Mouse (Mus musculus) T-helper 2 cell (primary cell): ENCODE measurements around the gene Ncaph2.

Experiments used
- in situ Hi-C: fragments of 300-600 bp; cut with MboI, MseI; formaldehyde crosslinking; loops from one replicate; pipeline ENCODE4 v1.15.1; 2025; ENCODE audit warnings: high pct_unique_total_duplicates

Ncaph2 gene

DNA sequence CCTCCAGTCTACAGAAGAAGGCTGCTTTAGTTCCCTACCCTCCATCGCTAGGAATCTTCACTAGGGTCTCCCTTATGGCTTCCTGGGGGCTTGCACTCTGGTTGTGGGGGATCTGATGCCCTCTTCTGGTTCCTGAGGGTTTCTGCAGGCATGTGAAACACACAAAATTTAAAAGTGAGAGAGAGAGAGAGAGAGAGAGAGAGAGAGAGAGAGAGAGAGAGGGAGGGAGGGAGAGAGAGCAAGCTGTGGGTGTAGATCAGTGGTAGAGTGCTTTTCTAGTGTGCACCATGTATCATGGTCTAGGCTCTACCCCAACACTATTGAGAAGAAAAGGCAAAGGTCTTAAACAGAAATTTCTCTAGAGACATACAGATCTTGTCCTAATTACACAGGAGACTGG is 13.8 kb upstream of the Ncaph2 start:
- in situ Hi-C loops, result loop anchor here (5.0 kb wide), 1 partner anchor 41 kb away; the partner anchor contains the start of gene Klhdc7b

DNA sequence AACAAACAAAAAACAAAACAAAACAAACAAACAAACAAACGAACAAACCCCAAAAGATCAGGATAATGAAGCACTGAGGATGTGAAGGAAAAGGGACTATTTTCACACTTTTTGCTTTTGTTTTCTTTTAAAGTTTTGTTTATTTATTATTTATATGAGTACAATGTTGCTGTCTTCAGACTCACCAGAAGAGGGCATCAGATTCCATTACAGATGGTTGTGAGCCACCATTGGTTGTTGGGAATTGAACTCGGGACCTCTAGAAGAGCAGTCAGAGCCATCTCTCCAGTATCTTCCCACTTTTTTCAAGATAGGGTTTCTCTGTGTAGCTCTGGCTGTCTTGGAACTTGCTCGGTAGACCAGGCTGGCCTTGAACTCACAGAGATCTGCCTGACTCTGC is 12.2 kb upstream of the Ncaph2 start:
- in situ Hi-C loops, result loop anchor here (5.0 kb wide), 1 partner anchor 39 kb away; the partner anchor contains the start of gene Klhdc7b

GRCm38 (mm10) chr15:89350447-89350846 is 5.1 kb upstream of the Ncaph2 start:
- in situ Hi-C loops, result loop anchor here (10.0 to 25.0 kb wide), 2 partner anchors 486 to 613 kb away; partner anchors contain the start of genes Brd1 and Pim3

GRCm38 (mm10) chr15:89351302-89351701 is 4.2 kb upstream of the Ncaph2 start:
- in situ Hi-C loops, result loop anchor here (10.0 to 25.0 kb wide), 2 partner anchors 487 to 614 kb away; partner anchors contain the start of genes Brd1 and Pim3

GRCm38 (mm10) chr15:89352054-89352453 is 3.5 kb upstream of the Ncaph2 start:
- in situ Hi-C loops, result loop anchor here (10.0 to 25.0 kb wide), 2 partner anchors 487 to 615 kb away; partner anchors contain the start of genes Brd1 and Pim3

DNA sequence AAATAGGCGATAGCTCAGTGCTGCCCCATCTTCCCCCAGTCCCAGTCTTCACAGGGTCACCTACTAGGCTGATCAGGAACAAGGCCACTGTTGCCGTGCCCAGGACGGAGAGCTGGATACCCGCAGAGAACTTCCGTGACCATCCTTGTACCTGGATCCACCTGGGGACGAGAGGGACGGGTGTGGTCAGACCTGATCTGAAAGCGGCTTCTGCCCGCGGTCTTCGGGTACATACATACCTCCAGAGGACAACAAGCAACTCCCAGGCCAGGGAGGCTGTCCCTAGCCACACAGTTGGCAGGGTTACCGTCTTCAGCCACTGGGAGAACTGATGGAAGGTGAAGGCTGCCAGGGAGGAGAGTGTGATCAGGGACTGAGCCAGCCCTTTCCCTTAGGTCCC is 2.7 kb upstream of the Ncaph2 start:
- in situ Hi-C loops, result loop anchor here (10.0 to 25.0 kb wide), 2 partner anchors 488 to 615 kb away; partner anchors contain the start of genes Brd1 and Pim3

DNA sequence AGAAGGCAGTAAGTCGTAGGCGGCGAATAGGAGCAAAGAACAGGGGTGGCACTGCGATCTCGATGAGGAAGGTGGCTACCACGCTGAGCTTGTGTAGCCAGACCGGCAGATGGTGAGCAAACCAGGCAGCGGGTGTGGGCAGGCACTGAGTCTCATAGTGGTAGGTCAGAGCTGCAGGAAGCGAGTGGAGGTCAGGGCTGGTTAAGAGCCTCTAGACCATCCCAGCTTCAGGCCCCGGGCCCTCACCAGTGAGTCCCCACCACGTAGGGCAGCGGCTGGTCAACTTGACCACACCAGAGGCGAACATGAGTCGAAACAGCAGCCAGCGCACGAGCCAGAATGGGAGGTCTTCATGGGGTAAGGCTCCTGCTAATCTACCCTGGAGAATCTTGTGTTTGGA is 1.7 kb upstream of the Ncaph2 start:
- in situ Hi-C loops, result loop anchor here (10.0 to 25.0 kb wide), 2 partner anchors 489 to 617 kb away; partner anchors contain the start of genes Brd1 and Pim3

- in situ Hi-C loops, result loop anchor here (10.0 to 25.0 kb wide), 2 partner anchors 490 to 617 kb away; partner anchors contain the start of genes Brd1 and Pim3
Observed at GRCm38 (mm10) chr15:89354455-89354854, 1.1 kb upstream of the Ncaph2 start.

DNA sequence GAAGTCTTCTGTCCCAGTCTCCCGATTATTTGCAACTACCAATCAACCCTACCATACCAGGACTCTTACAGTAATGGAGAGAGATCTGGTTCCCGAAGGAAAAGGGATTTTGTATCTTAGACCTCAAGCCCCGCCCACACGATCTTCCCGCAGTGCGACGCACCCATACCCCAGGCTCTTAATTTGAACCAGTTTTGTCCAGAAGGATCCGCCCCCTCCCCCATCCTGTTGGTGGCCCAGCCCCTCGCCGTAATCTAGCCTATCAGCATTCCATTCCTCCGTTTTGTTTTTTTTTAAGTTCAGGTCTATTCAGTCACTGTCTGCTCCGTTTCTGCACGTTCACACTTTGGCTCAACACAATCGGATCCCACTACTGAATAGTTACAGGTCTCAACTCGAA is 853 bp downstream of the Ncaph2 start:
- in situ Hi-C loops, result loop anchor here (10.0 to 25.0 kb wide), 2 partner anchors 492 to 619 kb away; partner anchors contain the start of genes Brd1 and Pim3

GRCm38 (mm10) chr15:89358784-89359183 is 3.3 kb downstream of the Ncaph2 start:
- in situ Hi-C loops, result loop anchor here (10.0 to 25.0 kb wide), 2 partner anchors 494 to 621 kb away; partner anchors contain the start of genes Brd1 and Pim3

DNA sequence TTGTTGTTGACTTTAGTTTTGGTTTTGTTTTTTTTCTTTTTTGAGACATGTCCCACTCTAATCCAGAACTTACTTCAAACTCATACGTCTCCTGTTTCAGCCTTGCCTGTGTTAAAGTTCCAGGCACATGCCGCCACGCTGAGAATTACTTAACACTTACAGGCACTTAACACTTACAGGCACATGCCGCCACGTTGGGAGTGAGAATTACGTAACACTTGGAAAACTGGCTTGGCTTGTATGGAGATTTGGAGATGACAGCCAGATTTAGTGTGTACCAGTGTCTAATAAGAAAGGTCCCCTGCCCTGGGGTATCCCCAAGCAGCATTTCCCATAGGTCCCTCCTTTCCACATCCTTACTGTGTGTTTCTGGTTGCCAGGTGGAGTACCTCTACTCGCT is 7.5 kb downstream of the Ncaph2 start:
- in situ Hi-C loops, result loop anchor here (10.0 to 25.0 kb wide), 2 partner anchors 626 to 862 kb away; partner anchors contain the start of genes Alg10b and Brd1

- in situ Hi-C loops, result loop anchor here (10.0 to 25.0 kb wide), 2 partner anchors 628 to 860 kb away; partner anchors contain the start of genes Alg10b and Brd1
Observed at GRCm38 (mm10) chr15:89365141-89365551, 9.6 kb downstream of the Ncaph2 start.

DNA sequence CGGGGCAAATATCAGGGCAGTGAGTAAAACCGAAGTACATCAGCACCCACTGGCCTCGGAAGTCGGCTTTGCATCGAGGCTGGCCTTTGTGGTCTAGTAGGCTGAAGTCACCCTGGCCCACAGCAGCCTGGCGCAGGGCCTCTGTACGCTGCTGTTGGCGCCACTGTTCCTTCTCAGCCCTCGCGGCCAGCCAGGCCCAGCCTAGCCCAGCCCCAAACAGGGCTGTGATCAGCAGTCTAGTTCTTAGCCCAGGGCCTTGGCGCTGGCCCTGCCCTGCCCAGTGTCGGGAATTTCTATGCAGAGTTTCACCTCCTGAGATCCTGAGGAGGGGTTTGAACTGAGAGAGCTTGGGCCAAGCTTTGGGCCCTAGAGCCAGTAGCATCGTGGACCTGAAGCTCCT is 16.5 kb downstream of the Ncaph2 start:
- in situ Hi-C loops, result loop anchor here (5.0 to 25.0 kb wide), 2 partner anchors 550 to 635 kb away; partner anchors contain the start of gene Brd1

- in situ Hi-C loops, result loop anchor here (5.0 to 25.0 kb wide), 2 partner anchors 550 to 635 kb away; partner anchors contain the start of gene Brd1
Observed at GRCm38 (mm10) chr15:89372536-89372935, 17.0 kb downstream of the Ncaph2 start.

- in situ Hi-C loops, result loop anchor here (5.0 to 25.0 kb wide), 2 partner anchors 551 to 636 kb away; partner anchors contain the start of gene Brd1
Observed at GRCm38 (mm10) chr15:89373027-89373761, 17.7 kb downstream of the Ncaph2 start.

- in situ Hi-C loops, result loop anchor here (5.0 to 25.0 kb wide), 2 partner anchors 552 to 637 kb away; partner anchors contain the start of gene Brd1
Observed at GRCm38 (mm10) chr15:89373762-89374248, 18.3 kb downstream of the Ncaph2 start, which contains the start of gene Sco2. TSS of gene Sco2 (minus strand) at chr15:89373846.

- in situ Hi-C loops, result loop anchor here (5.0 to 25.0 kb wide), 2 partner anchors 552 to 637 kb away; partner anchors contain the start of gene Brd1
Observed at GRCm38 (mm10) chr15:89374340-89374739, 18.8 kb downstream of the Ncaph2 start.

DNA sequence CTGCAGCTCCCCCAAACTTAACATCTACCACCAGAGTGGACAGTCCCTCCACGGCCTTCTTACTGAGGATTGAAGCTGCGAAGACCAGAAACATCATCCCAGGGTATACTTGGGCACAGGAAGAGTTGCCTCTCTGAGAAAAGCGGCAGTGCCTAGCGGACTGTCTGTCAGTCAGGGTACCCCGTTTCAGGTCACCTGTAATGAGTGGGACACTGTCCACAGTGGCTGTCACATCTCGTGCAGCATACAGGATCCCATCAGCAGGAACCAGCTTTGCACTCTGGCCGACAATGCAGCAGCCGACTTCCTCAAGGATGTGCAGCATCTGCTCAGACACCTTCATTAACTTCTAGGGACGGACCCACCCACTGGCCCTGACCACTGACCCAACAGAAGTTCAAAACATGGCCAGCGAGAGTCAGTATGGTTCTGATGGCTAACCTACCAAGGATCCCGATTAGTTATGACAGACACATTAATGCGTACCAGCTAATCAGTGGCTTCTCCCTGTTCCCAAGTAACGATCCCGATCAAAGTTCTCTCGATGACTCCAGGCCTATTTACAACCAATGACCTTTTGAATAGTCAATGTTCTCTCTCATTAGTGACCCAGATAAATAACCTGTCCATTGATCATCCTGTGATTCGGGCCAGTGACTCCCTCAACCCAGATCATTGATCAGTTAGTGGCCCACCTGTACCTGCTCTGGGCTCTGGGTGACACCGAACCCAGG is 19.4 kb downstream of the Ncaph2 start:
- in situ Hi-C loops, result loop anchor here (5.0 to 25.0 kb wide), 2 partner anchors 553 to 638 kb away; partner anchors contain the start of gene Brd1

- in situ Hi-C loops, result no loop called here
Observed at GRCm38 (mm10) chr15:89376040-89376439, 20.5 kb downstream of the Ncaph2 start.

DNA sequence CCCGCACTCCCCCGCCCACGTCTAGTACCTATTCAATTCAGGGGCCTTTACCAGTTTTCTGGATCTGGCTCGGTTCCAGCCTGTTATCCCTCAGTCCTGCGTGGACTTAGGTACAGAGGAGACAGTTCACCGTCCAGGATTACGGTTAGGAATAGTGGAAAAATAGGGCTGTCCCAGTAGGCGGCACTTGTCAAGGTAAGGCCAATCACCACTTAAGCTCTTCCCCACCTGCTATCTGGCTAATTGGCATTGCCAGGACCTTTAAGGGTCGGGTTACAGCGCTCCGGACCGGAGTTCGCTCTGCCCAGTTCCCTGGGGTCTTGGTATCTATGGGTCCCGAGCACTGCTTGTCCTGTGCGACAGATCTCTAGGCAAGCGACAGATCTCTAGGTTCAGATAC is 21.4 kb downstream of the Ncaph2 start, which contains the start of gene Tymp:
TSS of gene Tymp (minus strand) at position 83 of the 400 bp plus-strand sequence.
- in situ Hi-C loops, result no loop called here

GRCm38 (mm10) chr15:89377362-89377761 is 21.8 kb downstream of the Ncaph2 start:
- in situ Hi-C loops, result no loop called here
